Mouse (Mus musculus): ENCODE results near the gene Tcf25. TPM values are rescaled to one million over a fixed set of nuclear protein-coding genes. Genes with fewer than 3 reads are reported as not detected.
A peak's percentile ranks its signal among the peaks of the same experiment; 100 is the strongest.

Gene Tcf25
- polyA plus RNA-seq, 1 experiment = 3.7 TPM

DNA sequence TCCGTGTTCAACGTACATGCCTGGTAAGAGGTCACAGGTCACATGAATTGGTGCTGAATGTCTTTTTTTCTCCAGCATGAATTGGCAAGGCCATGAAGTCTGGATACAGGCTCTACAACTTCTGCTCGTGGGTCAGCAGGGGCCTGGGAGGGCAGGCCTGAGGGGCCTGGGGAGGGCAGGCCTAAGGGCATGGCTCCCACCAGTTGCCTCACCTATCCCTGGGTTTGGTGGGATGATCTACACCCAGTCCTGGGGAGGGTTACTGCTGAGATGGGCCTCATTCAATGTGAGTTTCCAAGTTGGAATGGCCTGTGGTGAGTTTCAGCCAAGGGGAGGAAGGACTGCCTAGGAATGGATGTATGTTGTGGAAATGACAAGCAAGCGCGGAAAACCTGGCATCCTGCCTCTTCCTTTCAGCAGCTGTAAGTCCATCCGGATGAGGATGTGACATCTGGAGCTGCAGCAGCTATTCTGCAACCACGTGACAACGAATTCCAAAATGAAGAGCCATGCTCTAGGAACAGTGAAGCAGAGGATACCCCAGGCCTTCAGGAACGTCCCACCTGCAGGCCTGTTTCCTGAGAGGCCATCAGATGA, 29.3 kb downstream of the Tcf25 start:
- Histone ChIP-seq H3K4me1 (ENCODE audit: control insufficient read depth) (peaks cover 15% of the 10 kb centered on the region), H3K9me3 (ENCODE audit: control insufficient read depth, low read length) (no peaks in the 10 kb centered on the region), H3K27me3 (ENCODE audit: control insufficient read depth) (peaks cover 3% of the 10 kb centered on the region), H3K4me3 (replicated peaks) (no peak overlapping the region), H3K36me3 (ENCODE audit: control insufficient read depth) (peaks cover 56% of the 10 kb centered on the region)
- no peak for TF ChIP-seq TAL1 (IDR thresholded peaks at IDR 0.05; ENCODE audit: low read length)
- TF ChIP-seq GATA1 (IDR thresholded peaks at IDR 0.05; ENCODE audit: low read length) = no peak

DNA sequence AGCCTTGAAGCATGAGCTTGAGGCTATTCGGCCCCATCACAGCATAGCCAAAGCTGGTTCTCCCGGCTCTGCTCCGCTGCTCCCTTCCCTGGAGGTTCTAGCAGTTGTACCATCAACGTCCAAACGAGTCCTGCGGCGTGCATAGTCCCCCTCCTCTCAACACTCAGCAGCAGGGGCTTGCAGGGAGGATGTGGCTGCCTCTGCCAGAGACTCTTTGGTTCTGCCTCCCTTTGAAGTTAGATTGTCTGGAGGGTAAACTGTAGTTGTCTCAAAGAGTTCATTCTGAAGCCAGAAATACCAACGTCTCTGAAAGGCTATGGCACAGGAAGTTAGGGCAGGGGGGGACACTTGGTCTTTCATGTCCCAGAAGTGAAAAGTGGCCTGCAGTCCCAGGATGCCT, 31.0 kb downstream of the Tcf25 start:
- TF ChIP-seq TAL1 (IDR thresholded peaks at IDR 0.05; ENCODE audit: low read length) (no peak), GATA1 (IDR thresholded peaks at IDR 0.05; ENCODE audit: low read length) (no peak)
- peaks cover 16% of the 10 kb centered on the region for H3K27me3 ChIP-seq (ENCODE audit: control insufficient read depth)

DNA sequence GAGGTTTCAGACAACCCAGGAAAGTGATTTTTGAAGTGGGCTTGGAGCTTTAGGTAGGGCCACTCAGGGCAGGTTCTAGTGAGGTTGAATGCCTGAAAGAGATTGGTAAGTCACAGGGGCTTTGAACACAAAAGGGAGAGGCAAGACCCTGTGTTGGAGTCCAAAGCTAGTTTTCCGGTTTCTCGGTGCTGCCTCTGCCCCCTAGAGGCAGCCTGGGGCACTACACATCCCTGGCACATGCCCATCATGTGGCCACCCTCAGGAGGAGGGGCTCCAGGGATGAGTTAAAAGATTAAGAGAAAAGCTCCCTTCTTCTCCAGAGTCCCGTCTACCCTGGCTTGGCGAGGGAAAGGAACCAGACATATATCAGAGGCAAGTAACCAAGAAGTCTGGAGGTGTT, 33.2 kb downstream of the Tcf25 start, which contains the start of gene Mc1r:
Mc1r (plus strand) TSS at position 322 of the 400 bp plus-strand sequence.
- Histone ChIP-seq H3K27me3 (ENCODE audit: control insufficient read depth) (peaks cover 39% of the 10 kb centered on the region), H3K4me3 (replicated peaks) (no peak within 1 kb of the TSS), H3K9me3 (ENCODE audit: control insufficient read depth, low read length) (no peaks in the 10 kb centered on the region), H3K36me3 (ENCODE audit: control insufficient read depth) (peaks cover 17% of the 10 kb centered on the region), H3K4me1 (ENCODE audit: control insufficient read depth) (peaks cover 54% of the 10 kb centered on the region)
- no peak for TF ChIP-seq GATA1 (IDR thresholded peaks at IDR 0.05; ENCODE audit: low read length)
- no peak for TF ChIP-seq TAL1 (IDR thresholded peaks at IDR 0.05; ENCODE audit: low read length)

More for the DNA sequence above, 31.0 kb downstream of the Tcf25 start:
- peaks cover 39% of the 10 kb centered on the region for H3K36me3 ChIP-seq (ENCODE audit: control insufficient read depth)
- no peaks in the 10 kb centered on the region for H3K9me3 ChIP-seq (ENCODE audit: control insufficient read depth, low read length)
- H3K4me1 ChIP-seq (ENCODE audit: control insufficient read depth) = peaks cover 31% of the 10 kb centered on the region
- no peak overlapping the region for H3K4me3 ChIP-seq (replicated peaks)

DNA sequence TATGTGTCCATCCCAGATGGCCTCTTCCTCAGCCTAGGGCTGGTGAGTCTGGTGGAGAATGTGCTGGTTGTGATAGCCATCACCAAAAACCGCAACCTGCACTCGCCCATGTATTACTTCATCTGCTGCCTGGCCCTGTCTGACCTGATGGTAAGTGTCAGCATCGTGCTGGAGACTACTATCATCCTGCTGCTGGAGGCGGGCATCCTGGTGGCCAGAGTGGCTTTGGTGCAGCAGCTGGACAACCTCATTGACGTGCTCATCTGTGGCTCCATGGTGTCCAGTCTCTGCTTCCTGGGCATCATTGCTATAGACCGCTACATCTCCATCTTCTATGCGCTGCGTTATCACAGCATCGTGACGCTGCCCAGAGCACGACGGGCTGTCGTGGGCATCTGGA, 34.1 kb downstream of the Tcf25 start:
- Histone ChIP-seq H3K4me3 (replicated peaks) (no peak overlapping the region), H3K9me3 (ENCODE audit: control insufficient read depth, low read length) (no peaks in the 10 kb centered on the region), H3K27me3 (ENCODE audit: control insufficient read depth) (peaks cover 47% of the 10 kb centered on the region), H3K4me1 (ENCODE audit: control insufficient read depth) (peaks cover 62% of the 10 kb centered on the region), H3K36me3 (ENCODE audit: control insufficient read depth) (peaks cover 9% of the 10 kb centered on the region)
- TF ChIP-seq TAL1 (IDR thresholded peaks at IDR 0.05; ENCODE audit: low read length) (no peak), GATA1 (IDR thresholded peaks at IDR 0.05; ENCODE audit: low read length) (no peak)

DNA sequence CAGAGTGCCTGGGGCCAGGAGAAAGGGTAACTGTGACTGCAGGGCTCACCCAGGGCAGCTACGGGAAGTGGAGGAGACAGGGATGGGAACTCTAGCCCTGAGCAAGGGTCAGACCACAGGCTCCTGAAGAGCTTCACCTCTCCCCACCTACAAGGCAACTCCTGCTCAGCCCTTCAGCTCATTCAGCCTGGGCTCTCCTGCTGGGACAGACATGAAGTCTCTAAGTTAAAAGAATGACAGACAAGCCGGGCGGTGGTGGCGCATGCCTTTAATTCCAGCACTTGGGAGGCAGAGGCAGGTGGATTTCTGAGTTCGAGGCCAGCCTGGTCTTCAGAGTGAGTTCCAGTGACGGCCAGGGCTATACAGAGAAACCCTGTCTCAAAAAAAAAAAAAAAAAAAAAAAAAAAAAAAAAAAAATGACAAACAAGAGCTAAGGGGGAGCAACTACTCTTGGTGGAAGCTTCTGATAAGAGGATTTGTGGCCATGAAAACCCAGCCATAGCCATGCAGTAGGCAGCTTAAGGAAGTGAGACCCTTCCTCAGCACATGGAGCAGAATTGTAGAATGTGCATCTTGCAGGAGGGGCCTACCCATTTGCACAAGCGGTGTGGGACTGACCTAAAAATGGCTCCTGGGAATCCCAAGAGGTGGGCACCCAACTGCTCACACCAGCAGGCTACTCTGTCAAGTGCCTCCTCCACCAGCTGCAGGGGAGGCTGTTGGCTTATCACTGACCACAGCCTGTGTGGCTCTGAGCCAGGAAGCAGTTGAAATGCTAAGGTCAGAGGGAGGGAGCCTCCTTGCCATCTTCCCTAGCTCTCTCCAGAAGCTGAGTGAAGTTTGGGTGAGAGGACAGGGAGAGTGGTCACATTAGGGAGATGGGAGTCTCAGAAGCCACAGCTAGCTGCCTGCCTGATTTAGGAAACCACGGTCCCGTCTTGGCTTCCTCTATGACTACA, 35.3 kb downstream of the Tcf25 start:
- Histone ChIP-seq H3K4me1 (ENCODE audit: control insufficient read depth) (peaks cover 72% of the 10 kb centered on the region), H3K27me3 (ENCODE audit: control insufficient read depth) (peaks cover 58% of the 10 kb centered on the region), H3K9me3 (ENCODE audit: control insufficient read depth, low read length) (no peaks in the 10 kb centered on the region), H3K36me3 (ENCODE audit: control insufficient read depth) (no peaks in the 10 kb centered on the region), H3K4me3 (replicated peaks) (no peak overlapping the region)
- TF ChIP-seq GATA1 (IDR thresholded peaks at IDR 0.05; ENCODE audit: low read length) (no peak), TAL1 (IDR thresholded peaks at IDR 0.05; ENCODE audit: low read length) (peak; percentile 4; the same call in 1 of the 3 replicates)

DNA sequence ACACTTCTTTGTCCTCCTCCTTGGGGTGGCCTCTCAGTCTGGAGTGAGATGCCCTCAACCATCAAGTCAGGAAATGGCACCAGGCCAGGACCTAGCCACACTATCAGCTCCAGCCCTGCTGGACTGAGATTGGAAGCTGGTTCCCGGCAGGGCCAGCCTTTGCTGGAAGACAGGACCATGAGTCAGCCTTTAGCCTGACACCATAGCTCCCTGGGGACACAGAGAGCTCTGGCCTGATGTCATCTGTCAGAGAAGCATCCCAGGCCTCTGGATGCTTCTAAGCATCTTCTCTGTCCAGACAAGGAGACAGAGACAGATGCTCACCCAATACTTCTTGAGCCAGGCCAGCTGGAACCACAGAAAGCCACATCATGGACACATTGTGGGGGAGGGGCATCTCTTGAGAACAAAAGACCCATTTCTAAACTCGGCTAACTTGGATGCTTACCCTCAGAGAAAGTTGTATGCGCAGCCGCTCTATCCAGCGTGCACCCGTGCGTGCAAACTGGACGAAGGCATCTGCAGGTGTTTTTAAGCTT, 36.6 kb downstream of the Tcf25 start:
- Histone ChIP-seq H3K4me3 (replicated peaks) (no peak overlapping the region), H3K4me1 (ENCODE audit: control insufficient read depth) (peaks cover 76% of the 10 kb centered on the region), H3K36me3 (ENCODE audit: control insufficient read depth) (no peaks in the 10 kb centered on the region), H3K27me3 (ENCODE audit: control insufficient read depth) (peaks cover 61% of the 10 kb centered on the region), H3K9me3 (ENCODE audit: control insufficient read depth, low read length) (no peaks in the 10 kb centered on the region)
- TF ChIP-seq GATA1 (IDR thresholded peaks at IDR 0.05; ENCODE audit: low read length) (no peak), TAL1 (IDR thresholded peaks at IDR 0.05; ENCODE audit: low read length) (no peak)

DNA sequence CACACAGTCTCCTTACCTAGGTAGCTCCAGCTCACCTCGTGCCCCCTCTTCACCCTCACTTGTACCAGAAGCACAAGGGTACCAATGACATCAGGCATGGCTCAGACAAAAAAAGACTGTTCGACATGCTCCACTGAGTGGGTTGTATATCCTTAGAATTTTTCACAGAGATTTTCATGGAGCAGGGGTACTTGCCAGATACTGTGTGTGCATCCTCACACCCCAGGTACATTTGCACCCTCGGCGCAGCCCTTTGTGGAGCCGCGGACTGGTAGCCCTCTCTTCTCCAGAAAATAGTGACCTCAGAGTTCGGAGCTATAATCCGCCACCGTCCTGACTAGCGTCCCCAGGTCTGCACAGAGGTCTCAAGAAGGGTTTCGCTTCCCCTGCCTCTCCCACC, 37.2 kb downstream of the Tcf25 start:
- H3K4me1 ChIP-seq (ENCODE audit: control insufficient read depth) = peaks cover 76% of the 10 kb centered on the region
- no peaks in the 10 kb centered on the region for H3K36me3 ChIP-seq (ENCODE audit: control insufficient read depth)
- peaks cover 61% of the 10 kb centered on the region for H3K27me3 ChIP-seq (ENCODE audit: control insufficient read depth)
- no peaks in the 10 kb centered on the region for H3K9me3 ChIP-seq (ENCODE audit: control insufficient read depth, low read length)
- no peak overlapping the region for H3K4me3 ChIP-seq (replicated peaks)
- TF ChIP-seq TAL1 (IDR thresholded peaks at IDR 0.05; ENCODE audit: low read length) = no peak
- no peak for TF ChIP-seq GATA1 (IDR thresholded peaks at IDR 0.05; ENCODE audit: low read length)

DNA sequence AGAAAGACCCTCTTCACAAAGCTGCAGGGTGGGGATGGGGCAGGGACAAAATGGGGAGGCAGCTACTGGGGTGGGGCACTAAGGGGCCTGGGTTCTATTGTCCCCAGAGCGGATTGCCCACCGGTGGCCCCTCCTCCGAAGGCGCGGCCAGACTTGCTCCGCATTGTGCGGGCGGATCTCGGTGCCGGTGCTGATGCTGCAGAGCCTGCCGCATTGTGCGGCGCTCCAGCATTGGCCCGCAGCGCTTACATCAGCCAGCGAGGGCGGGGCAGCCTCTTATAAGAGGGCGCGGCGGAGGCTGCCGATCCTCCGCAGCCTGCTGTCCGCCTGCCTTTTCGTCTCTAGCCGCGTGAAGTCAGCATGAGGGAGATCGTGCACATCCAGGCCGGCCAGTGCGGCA, 37.7 kb downstream of the Tcf25 start, which contains the start of gene Tubb3:
Tubb3 (plus strand) TSS at position 179 of the 400 bp plus-strand sequence.
- Histone ChIP-seq H3K9me3 (ENCODE audit: control insufficient read depth, low read length) (no peaks in the 10 kb centered on the region), H3K4me1 (ENCODE audit: control insufficient read depth) (peaks cover 75% of the 10 kb centered on the region), H3K36me3 (ENCODE audit: control insufficient read depth) (no peaks in the 10 kb centered on the region), H3K4me3 (replicated peaks) (peak within 1 kb of the TSS; percentile 29), H3K27me3 (ENCODE audit: control insufficient read depth) (peaks cover 61% of the 10 kb centered on the region)
- TF ChIP-seq TAL1 (IDR thresholded peaks at IDR 0.05; ENCODE audit: low read length) (no peak), GATA1 (IDR thresholded peaks at IDR 0.05; ENCODE audit: low read length) (no peak)

Data from erythroblast, embryonic 14.5 days (primary cell).